Mouse (Mus musculus) liver, embryonic 14.5 days (tissue): Measurements from ENCODE around the gene Rxra. TPM values are rescaled to one million over a fixed set of nuclear protein-coding genes. Genes with fewer than 3 reads are reported as not detected.

Experiments
- ATAC-seq: fragments of 200-750 bp; cut with Nextera tagmentation; 2 replicates; pipeline ENCODE4 v1.8.0; 2017; ENCODE audit warnings: moderate number of reproducible peaks, mild to moderate bottlenecking, moderate library complexity; ENCODE audit not compliant: insufficient read depth
- DNase-seq, 3 experiments: peaks; one replicate each; pipeline ENCODE4 v3.0.0-alpha.2; 2012 to 2013; ENCODE audit warnings: low read depth in 3 of 3, low spot score in 3 of 3
- H3K27ac ChIP-seq: fragments of 300-500 bp; sonication (generic); 2 replicates; pipeline ENCODE4 v1.5.1; 2014; ENCODE audit warnings: moderate library complexity, mild to moderate bottlenecking, control low read depth, inconsistent platforms
- H3K27me3 ChIP-seq: fragments of 300-500 bp; sonication (generic); 2 replicates; pipeline ENCODE4 v1.6.1; 2014; ENCODE audit warnings: mild to moderate bottlenecking, low read length, moderate library complexity; ENCODE audit not compliant: control insufficient read depth, insufficient read depth
- H3K36me3 ChIP-seq: fragments of 300-500 bp; sonication (generic); replicated peaks from 2 replicates; pipeline ENCODE4 v1.6.1; 2014; ENCODE audit warnings: low read depth; ENCODE audit not compliant: control insufficient read depth, insufficient read depth
- H3K4me1 ChIP-seq, 2 experiments: fragments of 200-500 bp in 1 of 2; fragments of 300-500 bp in 1 of 2; sonication (generic) in 1 of 2; replicated peaks; 2 replicates each; pipeline ENCODE4 v1.6.1; 2012 to 2014; ENCODE audit warnings: antibody characterized with exemption in 1 of 2, inconsistent platforms in 1 of 2, low read length in 1 of 2; ENCODE audit not compliant: control insufficient read depth in 2 of 2, insufficient read depth in 2 of 2
- H3K4me2 ChIP-seq: fragments of 300-500 bp; sonication (generic); 2 replicates; pipeline ENCODE4 v1.6.1; 2014; ENCODE audit warnings: low read depth, mild to moderate bottlenecking, control low read depth, moderate library complexity
- H3K4me3 ChIP-seq, 2 experiments: fragments of 200-500 bp in 1 of 2; fragments of 300-500 bp in 1 of 2; sonication (generic) in 1 of 2; 2 replicates each; pipeline ENCODE4 v1.5.1; 2012 to 2014; ENCODE audit warnings: low read depth in 2 of 2, low read length in 2 of 2, mild to moderate bottlenecking in 2 of 2, control low read depth in 1 of 2, inconsistent platforms in 1 of 2, moderate library complexity in 1 of 2; ENCODE audit not compliant: insufficient read depth in 1 of 2
- H3K9ac ChIP-seq: fragments of 300-500 bp; sonication (generic); replicated peaks from 2 replicates; pipeline ENCODE4 v1.6.1; 2014; ENCODE audit warnings: mild to moderate bottlenecking, control low read depth, moderate library complexity
- H3K9me3 ChIP-seq: fragments of 300-500 bp; sonication (generic); 2 replicates; pipeline ENCODE4 v1.6.1; 2016; ENCODE audit warnings: low read length, mixed read lengths; ENCODE audit not compliant: control insufficient read depth
- CTCF ChIP-seq: IDR thresholded peaks from 2 replicates; pipeline ENCODE4 v1.5.1; 2016; ENCODE audit warnings: antibody characterized with exemption, low read depth, control low read depth
- EP300 ChIP-seq: IDR thresholded peaks from 2 replicates; pipeline ENCODE4 v1.6.1; 2016; ENCODE audit warnings: antibody characterized with exemption, low read depth
- WGBS: fragments of 180-500 bp; shearing (Covaris S2); extraction: QIAGEN DNeasy Blood & Tissue Kit; methylation state at CpG from one replicate; pipeline ENCODE4 v1.1.7; 2014; ENCODE audit not compliant: insufficient replicate concordance; 5-methylcytosine and 5-hydroxymethylcytosine counted together
- polyA plus RNA-seq, 2 experiments: library from polyadenylated mRNA; depleted of rRNA in 1 of 2; stranded (reverse) in 1 of 2; unstranded in 1 of 2; fragments of >200 nt; fragmentation: Nextera tagmentation in 1 of 2; extraction: Ambion mirVana in 1 of 2; gene quantifications; 2 replicates each; pipeline versions ENCODE4 v1.2.1 to v1.2.3; 2012 to 2014

The Rxra gene
- polyA plus RNA-seq, 2 experiments = 2.4 to 7.5 TPM

DNA sequence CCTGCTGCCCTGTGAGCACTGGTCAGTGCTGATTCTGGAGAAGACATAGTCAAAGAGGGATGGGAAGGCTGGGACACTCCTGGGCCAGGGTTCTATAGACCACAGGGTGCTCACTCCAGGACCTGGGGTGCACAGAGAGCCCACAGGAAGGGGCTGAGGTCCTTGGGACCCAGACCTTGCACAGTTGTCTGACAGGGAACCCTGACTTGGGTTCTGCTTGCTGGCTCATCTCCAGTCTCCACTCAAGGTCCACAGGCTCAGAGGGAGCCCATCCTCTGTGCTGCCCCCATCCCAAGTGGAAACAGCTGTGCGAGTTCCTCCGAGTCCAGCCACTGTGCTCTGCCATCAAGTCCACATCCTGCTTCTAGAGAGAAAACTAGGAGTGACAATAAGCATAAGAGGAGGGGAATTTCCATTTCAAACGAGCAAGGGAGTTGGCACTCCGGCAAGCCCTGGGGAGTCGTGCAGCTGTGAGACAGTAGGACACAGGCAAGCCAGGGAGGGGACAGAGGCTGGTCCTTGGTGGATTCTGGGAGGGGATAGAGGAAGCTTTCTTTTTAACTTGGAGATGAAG lies 31.6 kb upstream of the Rxra start:
- ATAC-seq = no peak
- H3K36me3 ChIP-seq = no peaks in the 10 kb centered on the region
- H3K27me3 ChIP-seq = no peaks in the 10 kb centered on the region
- no peak overlapping the region for H3K27ac ChIP-seq
- WGBS = 38% methylated on average over 5 of the region's 5 CpGs
- H3K4me3 ChIP-seq = no peak overlapping the region
- no peak overlapping the region for H3K4me2 ChIP-seq
- no peaks in the 10 kb centered on the region for H3K9me3 ChIP-seq
- H3K4me1 ChIP-seq = peaks cover 0 to 3% of the 10 kb centered on the region in 2 experiments; a peak in 1 of 4 replicates
- TF ChIP-seq CTCF (no peak), EP300 (no peak)
- no peak for DNase-seq
- H3K9ac ChIP-seq = no peak overlapping the region

DNA sequence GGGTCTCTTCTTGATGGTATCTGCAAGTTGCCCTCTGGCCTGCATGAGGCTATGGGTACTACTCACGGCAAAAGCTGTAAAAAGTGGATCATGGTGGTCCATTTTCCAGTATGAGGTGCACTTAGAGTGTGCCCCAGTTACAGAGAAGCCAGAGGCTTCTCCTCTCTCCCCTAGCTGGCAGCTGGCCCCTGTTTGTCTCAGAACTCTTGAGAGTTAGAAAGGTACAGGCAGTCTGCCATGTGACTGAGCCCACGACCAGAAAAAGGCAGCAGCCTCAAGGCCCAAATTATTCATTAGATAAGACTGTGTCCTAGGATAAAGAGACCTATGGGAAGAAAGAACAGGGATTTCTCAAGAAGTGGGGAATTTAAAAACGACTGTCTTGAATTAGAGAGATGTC lies 30.8 kb upstream of the Rxra start:
- H3K9ac ChIP-seq = no peak overlapping the region
- H3K27ac ChIP-seq = no peak overlapping the region
- 36% methylated on average over 3 of the region's 3 CpGs for WGBS
- no peak overlapping the region for H3K4me2 ChIP-seq
- no peaks in the 10 kb centered on the region for H3K9me3 ChIP-seq
- DNase-seq (no peak), ATAC-seq (no peak)
- no peaks in the 10 kb centered on the region; a peak in 1 of 4 replicates for H3K4me1 ChIP-seq
- no peak overlapping the region for H3K4me3 ChIP-seq
- no peaks in the 10 kb centered on the region for H3K36me3 ChIP-seq
- TF ChIP-seq CTCF = no peak
- TF ChIP-seq EP300 = no peak
- H3K27me3 ChIP-seq = no peaks in the 10 kb centered on the region

DNA sequence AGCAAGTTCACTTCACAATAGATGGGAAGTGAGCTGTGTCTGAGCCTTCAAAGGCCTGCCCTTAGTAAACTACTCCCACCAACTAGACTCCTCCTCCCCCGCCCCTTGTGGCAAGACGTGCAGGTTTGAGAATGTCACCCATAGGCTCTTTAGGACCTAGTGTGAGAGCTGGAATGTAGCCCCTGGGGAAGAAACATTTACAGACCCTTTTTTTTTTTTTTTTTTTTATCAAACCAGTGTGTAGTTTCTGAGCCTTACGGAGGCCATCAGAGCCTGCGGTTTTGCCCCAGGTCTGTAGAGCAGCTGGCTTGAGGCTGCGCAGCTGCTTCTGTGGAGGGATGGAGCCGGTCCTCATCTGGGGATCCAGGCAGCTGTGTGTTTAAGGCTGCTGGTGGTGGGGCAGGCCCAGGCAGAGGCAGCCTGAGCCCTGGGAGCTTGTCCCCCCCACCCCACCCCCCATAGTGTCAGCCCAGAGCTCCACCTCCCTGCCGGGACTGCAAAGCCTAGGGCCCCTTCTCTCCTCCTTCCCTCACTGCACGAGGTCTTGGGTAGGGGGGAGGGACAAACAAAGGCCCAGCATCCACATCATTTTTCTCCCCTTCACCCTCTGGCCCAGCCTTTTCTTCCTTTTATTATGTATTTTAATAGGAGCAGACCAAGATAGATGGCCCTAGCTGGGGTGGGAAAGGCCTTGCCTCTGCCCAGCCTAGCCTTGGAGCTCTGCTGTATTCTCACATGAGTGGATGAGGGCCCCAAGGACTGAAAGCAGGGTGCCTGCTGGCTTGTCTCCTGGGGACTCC lies 26.2 kb upstream of the Rxra start:
- Histone ChIP-seq H3K27ac (no peak overlapping the region), H3K9ac (no peak overlapping the region), H3K4me2 (no peak overlapping the region), H3K9me3 (no peaks in the 10 kb centered on the region), H3K27me3 (no peaks in the 10 kb centered on the region), H3K36me3 (no peaks in the 10 kb centered on the region), H3K4me1 (peaks cover 6 to 10% of the 10 kb centered on the region in 2 experiments; a peak in 3 of 4 replicates), H3K4me3 (no peak overlapping the region)
- ATAC-seq (no peak), DNase-seq (no peak)
- TF ChIP-seq CTCF (no peak), EP300 (no peak)
- 44% methylated on average over 7 of the region's 8 CpGs for WGBS

DNA sequence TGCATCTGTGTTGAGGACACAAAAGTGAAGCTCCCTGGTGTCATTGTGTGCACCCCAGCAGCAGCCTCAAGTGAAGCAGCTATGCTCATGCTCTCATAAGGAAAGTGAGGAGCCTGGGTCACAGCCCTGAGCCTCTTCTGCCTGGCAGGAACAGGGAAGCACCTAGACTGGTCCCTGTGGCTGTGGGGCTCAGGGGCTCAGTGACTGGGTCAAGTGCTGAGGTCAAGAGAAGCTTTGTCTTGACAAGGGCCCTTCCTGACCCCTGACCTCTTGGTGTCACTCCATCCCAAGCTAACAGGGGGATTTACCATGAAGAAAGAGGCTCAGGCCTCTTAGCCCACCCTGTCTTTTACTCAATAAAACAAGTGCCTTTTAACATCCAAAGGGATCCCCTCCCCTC lies 25.2 kb upstream of the Rxra start:
- peaks cover 6 to 15% of the 10 kb centered on the region in 2 experiments; a peak in 3 of 4 replicates for H3K4me1 ChIP-seq
- no peaks in the 10 kb centered on the region for H3K9me3 ChIP-seq
- no peak for TF ChIP-seq EP300
- TF ChIP-seq CTCF = no peak
- ATAC-seq = no peak
- no peak for DNase-seq
- no peaks in the 10 kb centered on the region for H3K27me3 ChIP-seq
- no peak overlapping the region for H3K4me2 ChIP-seq
- H3K36me3 ChIP-seq = no peaks in the 10 kb centered on the region
- H3K9ac ChIP-seq = no peak overlapping the region
- no peak overlapping the region for H3K4me3 ChIP-seq
- H3K27ac ChIP-seq = no peak overlapping the region

DNA sequence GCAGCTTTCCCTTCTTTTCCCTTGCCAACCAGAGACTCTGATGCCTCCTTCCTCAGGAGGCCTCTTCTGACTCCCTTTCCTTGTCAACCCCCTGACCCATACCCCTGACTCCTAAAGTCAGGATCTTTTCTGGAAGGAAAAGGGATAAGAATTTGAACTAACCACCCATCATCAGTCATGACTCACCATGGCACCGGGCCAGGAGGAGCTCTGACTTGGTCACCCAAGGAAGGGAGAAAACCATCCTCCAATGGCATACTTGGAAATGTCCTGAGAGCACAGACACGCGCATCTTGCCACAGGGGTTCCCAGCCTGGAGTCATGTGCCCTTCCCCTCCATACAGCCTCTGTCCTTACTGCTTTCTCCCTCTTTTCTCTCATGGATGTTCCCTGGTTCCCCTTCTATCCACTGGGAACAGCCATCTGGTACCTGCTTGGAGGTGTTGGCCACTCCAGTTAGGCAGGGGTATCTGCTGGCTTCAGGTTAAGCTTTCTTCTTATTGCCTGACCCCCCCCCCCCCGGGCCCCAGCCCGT lies 22.7 kb upstream of the Rxra start:
- H3K4me1 ChIP-seq = peaks cover 6 to 16% of the 10 kb centered on the region in 2 experiments; a peak in 3 of 4 replicates
- H3K4me2 ChIP-seq = no peak overlapping the region
- H3K27me3 ChIP-seq = no peaks in the 10 kb centered on the region
- WGBS = 62% methylated on average over 5 of the region's 5 CpGs
- ATAC-seq (no peak), DNase-seq (no peak)
- no peaks in the 10 kb centered on the region for H3K36me3 ChIP-seq
- no peak overlapping the region for H3K9ac ChIP-seq
- no peaks in the 10 kb centered on the region for H3K9me3 ChIP-seq
- H3K27ac ChIP-seq = no peak overlapping the region
- TF ChIP-seq CTCF (no peak), EP300 (no peak)
- H3K4me3 ChIP-seq = no peak overlapping the region
